Mouse (Mus musculus): ENCODE data around the gene Notch4. TPM values are rescaled to one million over a fixed set of nuclear protein-coding genes. Genes with fewer than 3 reads are reported as not detected.

Gene Notch4
- polyA plus RNA-seq, 1 experiment from 2014 or later, result 8.4 TPM

DNA sequence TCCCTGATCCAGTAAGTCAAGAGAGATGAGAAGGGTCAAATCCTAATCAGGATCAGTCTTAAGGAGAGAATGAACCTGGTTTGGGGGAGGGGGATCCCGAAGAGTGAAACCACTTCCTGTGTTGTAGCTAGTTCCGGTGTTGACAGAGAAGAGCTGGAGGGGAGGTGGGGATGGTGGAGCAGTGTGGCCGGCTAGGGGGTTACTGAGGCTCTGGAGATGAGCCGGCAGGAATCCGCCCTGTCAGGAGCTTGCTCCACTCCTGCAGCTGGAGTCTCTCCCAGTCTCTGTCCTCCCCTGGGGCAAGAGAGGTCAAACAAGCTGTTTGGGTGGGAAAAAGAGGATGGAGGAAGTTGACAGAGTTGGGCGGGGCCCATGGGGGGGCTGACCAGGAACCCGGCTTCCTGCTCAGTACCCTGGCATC lies 25.6 kb downstream of the Notch4 start, which contains the start of gene Gpsm3:
Gene Gpsm3 (plus strand): TSS at position 126 of the 421 bp plus-strand sequence.
- no peak for DNase-seq (ENCODE audit: low spot score)
- Histone ChIP-seq H3K9me3 (no peaks in the 10 kb centered on the region), H3K27me3 (ENCODE audit: insufficient read depth, poor library complexity, severe bottlenecking) (no peaks in the 10 kb centered on the region), H3K4me1 (peaks cover 77% of the 10 kb centered on the region), H3K4me3 (peak within 1 kb of the TSS; percentile 97), H3K27ac (peak within 1 kb of the TSS; percentile 100), H3K36me3 (peaks cover 8% of the 10 kb centered on the region)
- WGBS, result 17% methylated on average over 6 of the region's 7 CpGs

DNA sequence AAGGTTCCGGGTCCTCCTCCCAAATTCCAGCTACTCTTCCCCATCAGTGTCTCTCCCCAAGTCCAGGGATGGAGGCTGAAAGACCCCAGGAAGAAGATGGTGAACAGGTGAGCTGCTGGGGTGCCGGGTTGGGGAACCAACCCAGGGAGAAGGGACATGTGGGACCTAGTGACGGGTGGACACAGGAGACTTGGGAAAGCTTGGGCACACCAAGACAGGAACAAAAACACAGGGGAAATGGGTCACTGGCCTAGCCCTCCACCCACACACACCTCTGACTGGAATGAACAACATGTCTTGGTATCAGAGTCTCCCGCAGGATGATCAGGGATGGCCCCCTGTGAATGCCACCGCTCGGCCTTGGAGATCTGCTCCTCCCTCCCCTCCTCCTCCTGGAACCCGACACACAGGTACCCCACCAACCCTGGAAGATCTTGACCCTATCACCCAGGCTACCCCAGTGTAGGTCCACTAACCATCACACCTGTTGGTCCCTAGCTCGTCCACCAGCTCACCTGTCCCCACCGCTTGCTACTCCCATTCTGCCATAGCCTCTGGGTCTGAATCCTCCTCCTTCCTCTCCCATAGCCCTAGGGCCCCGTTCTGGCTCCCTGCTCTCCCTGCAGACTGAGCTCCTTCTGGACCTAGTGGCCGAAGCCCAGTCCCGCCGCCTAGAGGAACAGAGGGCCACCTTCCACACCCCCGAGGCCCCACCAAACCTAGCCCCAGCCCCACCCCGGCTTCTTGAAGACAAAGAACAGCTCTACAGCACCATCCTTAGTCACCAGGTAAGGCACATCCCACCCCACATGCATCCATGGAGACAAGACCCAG lies 26.3 kb downstream of the Notch4 start:
- DNase-seq (ENCODE audit: low spot score), result no peak
- Histone ChIP-seq H3K27me3 (ENCODE audit: insufficient read depth, poor library complexity, severe bottlenecking) (no peaks in the 10 kb centered on the region), H3K4me3 (peak overlapping the region; percentile 97), H3K9me3 (no peaks in the 10 kb centered on the region), H3K36me3 (peaks cover 15% of the 10 kb centered on the region), H3K27ac (peak overlapping the region; percentile 100), H3K4me1 (peaks cover 84% of the 10 kb centered on the region)
- WGBS, result 61% methylated on average over 15 of the region's 15 CpGs

DNA sequence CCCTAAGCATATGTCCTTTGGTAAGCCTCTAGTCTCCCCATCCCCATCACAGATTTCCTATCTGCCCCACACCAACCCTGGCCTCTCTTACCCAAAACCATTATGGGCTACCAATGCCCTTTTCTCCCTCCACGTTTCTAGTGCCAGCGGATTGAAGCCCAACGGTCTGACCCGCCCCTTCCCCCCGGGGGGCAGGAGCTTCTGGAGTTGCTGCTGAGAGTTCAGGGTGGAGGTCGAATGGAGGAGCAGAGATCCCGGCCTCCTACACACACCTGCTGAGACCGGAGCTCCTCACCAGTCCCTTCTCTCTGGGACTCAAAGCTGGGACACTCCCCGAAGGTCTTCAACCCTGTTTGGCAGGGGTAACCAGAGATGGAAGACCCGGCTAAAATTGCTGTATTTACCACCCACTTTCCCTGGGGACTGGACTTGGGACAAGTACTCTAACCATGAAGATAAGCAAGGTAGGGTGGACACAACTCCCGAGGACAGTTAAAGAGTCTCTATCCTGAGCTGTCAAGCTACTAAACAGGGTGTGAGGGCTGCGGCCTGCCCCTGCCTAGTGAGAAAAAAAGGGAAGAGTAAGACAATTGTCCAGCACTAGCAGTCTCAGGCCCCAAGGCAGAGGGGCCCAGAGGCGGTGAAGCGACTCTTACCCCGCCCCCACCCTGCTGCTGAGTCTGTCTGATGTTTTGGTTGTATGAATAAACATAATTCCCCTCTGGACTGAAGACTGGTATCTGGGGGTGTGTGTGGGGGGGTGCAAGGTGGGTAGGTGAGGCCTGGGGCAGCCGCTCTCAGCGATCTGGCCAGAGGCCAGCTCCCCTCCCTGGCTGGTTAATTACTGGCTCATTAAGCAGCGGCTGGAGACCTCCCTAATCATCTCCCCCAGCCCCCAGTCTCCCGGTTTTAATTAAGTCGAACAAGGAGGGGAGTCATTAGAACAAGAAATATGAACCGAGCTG lies 27.2 kb downstream of the Notch4 start, which contains the start of gene Pbx2:
Gene Pbx2 (plus strand): TSS at position 238 of the 965 bp plus-strand sequence.
- no peak for DNase-seq (ENCODE audit: low spot score)
- Histone ChIP-seq H3K4me1 (peaks cover 86% of the 10 kb centered on the region), H3K27ac (peak within 1 kb of the TSS; percentile 100), H3K27me3 (ENCODE audit: insufficient read depth, poor library complexity, severe bottlenecking) (no peaks in the 10 kb centered on the region), H3K9me3 (no peaks in the 10 kb centered on the region), H3K4me3 (peak within 1 kb of the TSS; percentile 97), H3K36me3 (peaks cover 24% of the 10 kb centered on the region)
- 4% methylated on average over 21 of the region's 21 CpGs for WGBS

DNA sequence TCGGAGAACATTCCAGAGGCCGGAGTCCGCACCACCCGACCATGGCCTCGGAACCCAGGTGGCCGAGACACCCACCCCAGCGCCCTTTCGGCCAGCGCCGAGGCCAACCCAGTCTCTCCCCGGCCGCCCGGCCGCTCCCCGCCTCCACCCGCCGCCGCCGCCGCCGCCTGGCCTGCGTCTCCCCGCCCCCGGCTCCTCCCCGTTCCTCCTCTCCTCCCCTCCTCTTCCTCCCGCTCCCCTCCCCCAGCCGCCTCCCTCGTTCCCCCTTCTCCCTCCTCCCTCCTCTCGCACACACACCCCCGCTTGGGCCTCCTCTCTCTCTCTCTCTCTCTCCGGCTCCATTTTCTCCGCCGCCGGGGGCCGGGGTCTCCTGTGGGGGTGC lies 27.9 kb downstream of the Notch4 start:
- WGBS, result under 1% methylated on average over 33 of the region's 35 CpGs
- Histone ChIP-seq H3K4me1 (peaks cover 84% of the 10 kb centered on the region), H3K36me3 (peaks cover 24% of the 10 kb centered on the region)

DNA sequence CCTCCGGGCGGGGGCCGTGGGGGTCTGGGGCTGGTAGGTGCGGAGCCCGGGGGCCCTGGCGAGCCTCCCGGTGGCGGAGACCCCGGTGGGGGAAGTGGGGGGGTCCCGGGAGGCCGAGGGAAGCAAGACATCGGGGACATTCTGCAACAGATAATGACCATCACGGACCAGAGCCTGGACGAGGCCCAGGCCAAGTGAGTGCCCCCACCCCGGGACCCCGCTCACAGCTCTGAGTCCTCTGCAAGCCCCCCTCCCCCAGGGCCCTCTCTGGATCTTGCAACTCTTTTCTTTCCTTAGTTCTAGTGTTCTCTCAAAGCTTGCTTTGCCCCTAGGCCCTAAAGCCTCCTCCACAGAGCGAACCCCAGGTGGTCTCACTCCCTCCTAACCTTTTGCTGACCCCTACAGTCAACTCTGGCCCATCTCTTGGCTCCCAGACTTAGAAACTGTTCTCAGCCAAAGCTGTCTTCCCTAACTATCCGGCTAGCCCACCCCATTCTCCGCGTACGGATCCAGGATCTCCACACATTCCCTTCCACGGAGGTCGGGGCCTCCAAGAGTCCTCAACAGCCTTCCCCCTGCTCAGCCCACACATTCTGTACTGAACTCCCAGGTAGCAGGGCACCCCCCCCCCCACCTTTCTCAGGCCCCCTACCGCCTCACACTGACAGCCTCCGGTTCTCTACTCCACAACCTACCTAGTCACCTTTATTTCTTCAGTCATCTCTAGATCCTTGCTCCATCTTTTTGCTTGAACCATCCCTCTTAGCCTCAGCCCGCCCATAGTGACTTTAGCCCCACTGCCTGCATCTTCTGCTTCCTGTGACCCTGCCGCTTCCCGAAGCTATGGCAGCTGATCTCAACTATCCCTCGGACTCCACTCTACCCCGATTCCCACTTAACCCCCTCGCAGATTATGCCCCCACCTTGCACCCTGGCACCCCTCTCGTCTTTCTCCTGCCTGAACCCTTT lies 28.8 kb downstream of the Notch4 start:
- H3K4me3 ChIP-seq, result peak overlapping the region; percentile 97
- peaks cover 82% of the 10 kb centered on the region for H3K4me1 ChIP-seq
- DNase-seq (ENCODE audit: low spot score), result no peak
- peaks cover 24% of the 10 kb centered on the region for H3K36me3 ChIP-seq
- peak overlapping the region; percentile 100 for H3K27ac ChIP-seq
- H3K9me3 ChIP-seq, result no peaks in the 10 kb centered on the region
- no peaks in the 10 kb centered on the region for H3K27me3 ChIP-seq (ENCODE audit: insufficient read depth, poor library complexity, severe bottlenecking)
- 2% methylated on average over 32 of the region's 32 CpGs for WGBS

More for the DNA sequence above, 27.9 kb downstream of the Notch4 start:
- DNase-seq (ENCODE audit: low spot score), result peak; percentile 97
- Histone ChIP-seq H3K9me3 (no peaks in the 10 kb centered on the region), H3K4me3 (peak overlapping the region; percentile 97), H3K27ac (peak overlapping the region; percentile 100), H3K27me3 (ENCODE audit: insufficient read depth, poor library complexity, severe bottlenecking) (no peaks in the 10 kb centered on the region)

DNA sequence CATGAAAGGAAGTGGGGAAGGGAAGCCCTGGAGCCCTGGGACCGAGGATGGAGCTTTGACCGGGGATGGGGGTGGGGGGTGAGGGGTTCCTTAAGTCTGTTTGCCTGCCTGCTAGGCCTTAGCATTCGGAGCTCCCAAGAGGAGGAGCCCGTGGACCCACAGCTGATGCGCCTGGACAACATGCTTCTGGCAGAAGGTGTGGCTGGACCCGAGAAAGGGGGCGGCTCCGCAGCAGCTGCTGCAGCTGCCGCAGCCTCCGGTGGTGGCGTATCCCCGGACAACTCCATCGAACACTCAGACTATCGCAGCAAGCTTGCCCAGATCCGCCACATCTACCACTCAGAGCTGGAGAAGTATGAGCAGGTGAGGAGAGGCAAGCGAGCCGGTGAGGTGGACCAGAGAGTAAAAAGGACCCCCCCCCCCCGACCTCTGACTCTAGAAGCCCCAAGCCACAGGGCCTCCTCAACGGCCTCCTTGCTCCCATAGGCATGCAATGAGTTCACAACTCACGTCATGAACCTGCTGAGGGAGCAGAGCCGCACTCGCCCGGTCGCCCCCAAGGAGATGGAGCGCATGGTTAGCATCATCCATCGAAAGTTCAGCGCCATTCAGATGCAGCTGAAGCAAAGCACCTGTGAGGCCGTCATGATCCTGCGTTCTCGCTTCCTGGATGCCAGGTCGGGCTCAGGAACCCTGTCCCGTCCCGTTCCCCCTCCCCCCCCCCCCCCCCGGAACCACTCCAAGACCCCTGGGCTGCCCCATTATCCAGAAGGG lies 29.9 kb downstream of the Notch4 start:
- peak overlapping the region; percentile 97 for H3K4me3 ChIP-seq
- peaks cover 83% of the 10 kb centered on the region for H3K4me1 ChIP-seq
- H3K36me3 ChIP-seq, result peaks cover 24% of the 10 kb centered on the region
- H3K27me3 ChIP-seq (ENCODE audit: insufficient read depth, poor library complexity, severe bottlenecking), result no peaks in the 10 kb centered on the region
- DNase-seq (ENCODE audit: low spot score), result no peak
- no peaks in the 10 kb centered on the region for H3K9me3 ChIP-seq
- peak overlapping the region; percentile 100; the same call in 1 of the 2 replicates for H3K27ac ChIP-seq
- WGBS, result 62% methylated on average over 34 of the region's 34 CpGs

GRCm38 (mm10) chr17:34596098-34596497 lies 32.0 kb downstream of the Notch4 start:
- WGBS, result 76% methylated on average over 8 of the region's 8 CpGs
- Histone ChIP-seq H3K36me3 (peaks cover 38% of the 10 kb centered on the region), H3K4me3 (no peak overlapping the region), H3K27me3 (ENCODE audit: insufficient read depth, poor library complexity, severe bottlenecking) (no peaks in the 10 kb centered on the region), H3K27ac (no peak overlapping the region), H3K4me1 (peaks cover 76% of the 10 kb centered on the region), H3K9me3 (no peaks in the 10 kb centered on the region)
- no peak for DNase-seq (ENCODE audit: low spot score)

DNA sequence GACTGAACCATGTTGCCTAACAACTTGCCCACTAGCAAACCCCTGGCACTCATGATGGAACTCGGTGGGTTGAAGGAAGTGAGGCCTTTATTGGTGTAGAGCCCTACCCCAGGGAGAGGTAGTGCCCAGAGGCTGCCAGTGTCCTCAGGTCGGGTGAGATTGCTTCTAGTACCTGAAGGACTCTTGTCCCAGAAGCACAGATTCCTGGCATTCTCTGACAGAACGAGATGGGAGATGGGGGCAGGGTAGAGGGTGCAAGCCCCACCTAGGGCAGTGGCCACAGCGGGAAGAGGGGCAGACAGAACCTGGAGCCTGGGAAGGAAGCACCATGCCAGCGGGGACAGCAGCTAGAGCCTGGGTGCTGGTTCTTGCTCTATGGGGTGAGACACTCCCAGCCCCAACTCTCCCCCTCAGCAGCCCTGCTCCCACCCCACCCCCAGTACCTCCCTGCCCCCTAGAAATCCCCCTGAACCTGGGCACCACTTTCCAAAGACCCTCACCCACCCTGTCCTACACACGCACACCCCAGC lies 33.6 kb downstream of the Notch4 start, which contains the start of gene Ager:
Gene Ager (plus strand): TSS at position 297 of the 530 bp plus-strand sequence.
- H3K4me3 ChIP-seq, result peak within 1 kb of the TSS; percentile 9; the same call in 1 of the 2 replicates
- no peak for DNase-seq (ENCODE audit: low spot score)
- peak within 1 kb of the TSS; percentile 72 for H3K27ac ChIP-seq
- 14% methylated on average over 6 of the region's 6 CpGs for WGBS
- peaks cover 45% of the 10 kb centered on the region for H3K36me3 ChIP-seq
- H3K27me3 ChIP-seq (ENCODE audit: insufficient read depth, poor library complexity, severe bottlenecking), result no peaks in the 10 kb centered on the region
- no peaks in the 10 kb centered on the region for H3K9me3 ChIP-seq
- peaks cover 78% of the 10 kb centered on the region for H3K4me1 ChIP-seq

DNA sequence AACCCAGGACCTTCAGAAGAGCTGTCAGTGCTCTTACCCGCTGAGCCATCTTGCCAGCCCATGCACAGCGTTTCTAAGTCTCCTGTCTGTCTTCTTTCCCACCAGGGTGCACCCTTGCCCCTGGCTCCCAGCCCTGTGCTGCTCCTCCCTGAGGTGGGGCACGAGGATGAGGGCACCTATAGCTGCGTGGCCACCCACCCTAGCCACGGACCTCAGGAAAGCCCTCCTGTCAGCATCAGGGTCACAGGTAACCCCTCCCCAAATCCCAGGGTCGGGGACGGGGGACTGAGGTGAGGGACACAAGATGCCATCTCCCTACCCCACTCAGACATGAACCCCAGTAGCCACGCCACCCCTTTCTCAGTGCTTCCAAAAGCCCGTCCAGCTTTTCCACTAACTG lies 35.8 kb downstream of the Notch4 start:
- H3K9me3 ChIP-seq, result no peaks in the 10 kb centered on the region
- no peak overlapping the region for H3K4me3 ChIP-seq
- H3K36me3 ChIP-seq, result peaks cover 35% of the 10 kb centered on the region
- no peak for DNase-seq (ENCODE audit: low spot score)
- H3K4me1 ChIP-seq, result peaks cover 66% of the 10 kb centered on the region
- 79% methylated on average over 9 of the region's 9 CpGs for WGBS
- no peaks in the 10 kb centered on the region for H3K27me3 ChIP-seq (ENCODE audit: insufficient read depth, poor library complexity, severe bottlenecking)
- H3K27ac ChIP-seq, result no peak overlapping the region

DNA sequence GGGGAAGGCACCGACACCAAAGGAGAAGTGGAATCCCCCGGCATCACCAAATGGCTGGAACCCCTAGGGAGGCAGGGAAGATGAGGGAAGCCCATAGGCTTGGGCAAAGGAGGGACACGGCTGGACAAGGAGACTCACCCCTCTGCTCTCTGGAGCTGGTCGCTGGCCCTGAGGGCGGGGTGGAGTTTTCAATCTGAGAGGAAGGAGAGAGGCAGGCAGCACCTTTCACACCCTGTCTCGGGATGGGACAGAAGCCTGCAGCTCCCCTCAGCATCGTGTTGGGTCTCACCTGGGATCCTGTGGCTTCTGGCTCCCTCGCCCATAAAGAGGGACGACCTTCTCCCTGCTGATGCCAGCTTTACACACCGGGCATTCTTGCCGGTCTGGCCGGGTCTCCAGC lies 37.7 kb downstream of the Notch4 start:
- peaks cover 21% of the 10 kb centered on the region for H3K36me3 ChIP-seq
- no peak for DNase-seq (ENCODE audit: low spot score)
- H3K4me1 ChIP-seq, result peaks cover 62% of the 10 kb centered on the region
- no peak overlapping the region for H3K27ac ChIP-seq
- WGBS, result 83% methylated on average over 12 of the region's 12 CpGs
- no peak overlapping the region for H3K4me3 ChIP-seq
- H3K27me3 ChIP-seq (ENCODE audit: insufficient read depth, poor library complexity, severe bottlenecking), result no peaks in the 10 kb centered on the region
- no peaks in the 10 kb centered on the region for H3K9me3 ChIP-seq

GRCm38 (mm10) chr17:34603375-34604060 lies 39.5 kb downstream of the Notch4 start, which contains the start of gene Rnf5:
TSS of gene Rnf5 (minus strand) at chr17:34603690.
- Histone ChIP-seq H3K4me1 (peaks cover 63% of the 10 kb centered on the region), H3K27me3 (ENCODE audit: insufficient read depth, poor library complexity, severe bottlenecking) (no peaks in the 10 kb centered on the region), H3K27ac (peak within 1 kb of the TSS; percentile 96), H3K36me3 (peaks cover 25% of the 10 kb centered on the region), H3K9me3 (no peaks in the 10 kb centered on the region), H3K4me3 (peak within 1 kb of the TSS; percentile 85)
- peak; percentile 100 for DNase-seq (ENCODE audit: low spot score)
- WGBS, result under 1% methylated on average over 30 of the region's 30 CpGs
